Mouse (Mus musculus): Measurements from ENCODE around the gene Csmd2.

DNA sequence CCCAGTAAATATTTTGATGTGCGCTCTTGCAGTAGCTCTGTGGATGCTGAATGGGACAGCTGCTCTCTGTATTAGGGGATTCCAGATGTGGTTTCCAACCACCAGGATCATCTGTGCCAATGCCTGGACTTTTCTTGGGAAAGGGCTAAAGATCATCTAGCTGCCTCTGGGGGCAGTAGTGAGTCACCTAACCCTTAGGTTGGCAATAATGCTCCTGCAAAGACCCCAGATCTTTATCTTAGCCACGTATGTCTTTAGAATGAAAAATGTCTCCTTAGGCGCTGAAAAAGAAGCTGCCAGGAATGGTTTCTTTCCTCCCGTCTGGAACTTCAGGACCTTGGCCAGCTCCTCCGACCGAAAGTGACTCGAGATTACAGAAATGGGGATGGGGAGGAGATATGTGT is 17.6 kb upstream of the Csmd2 start:
- peak; percentile 18; the same call in 1 of the 2 replicates for TF ChIP-seq CTCF (IDR thresholded peaks at IDR 0.05; ENCODE audit: low read depth)
- TF ChIP-seq EP300 (IDR thresholded peaks at IDR 0.05; ENCODE audit: low read depth): no peak

Measured in liver, postnatal 0 days (tissue).